Mouse (Mus musculus) kidney, postnatal 0 days (tissue): ENCODE measurements around the gene Slc6a20a. TPM values are rescaled to one million over a fixed set of nuclear protein-coding genes. Genes with fewer than 3 reads are reported as not detected.

ENCODE experiments used
- ATAC-seq: fragments of 200-750 bp; cut with Nextera tagmentation; replicated peaks from 2 replicates; pipeline ENCODE4 v1.8.0; 2017; ENCODE audit warnings: low read depth, moderate number of reproducible peaks, moderate TSS enrichment, moderate library complexity; ENCODE audit not compliant: low FRiP score
- DNase-seq: peaks from one replicate; pipeline ENCODE4 v3.0.0-alpha.2; 2016; ENCODE audit warnings: low spot score
- H3K27ac ChIP-seq: fragments of 300-500 bp; sonication (generic); 2 replicates; pipeline ENCODE4 v1.5.1; 2014; ENCODE audit warnings: mild to moderate bottlenecking
- H3K27me3 ChIP-seq: fragments of 300-500 bp; sonication (generic); 2 replicates; pipeline ENCODE4 v1.6.1; 2014; ENCODE audit warnings: low read length, mixed read lengths; ENCODE audit not compliant: insufficient read depth
- H3K36me3 ChIP-seq: fragments of 300-500 bp; sonication (generic); 2 replicates; pipeline ENCODE4 v1.6.1; 2014; ENCODE audit warnings: low read length, mixed read lengths; ENCODE audit not compliant: insufficient read depth
- H3K4me1 ChIP-seq: fragments of 300-500 bp; sonication (generic); replicated peaks from 2 replicates; pipeline ENCODE4 v1.6.1; 2014; ENCODE audit warnings: antibody characterized with exemption, low read length, mixed read lengths; ENCODE audit not compliant: insufficient read depth
- H3K4me2 ChIP-seq: fragments of 300-500 bp; sonication (generic); 2 replicates; pipeline ENCODE4 v1.6.1; 2014; ENCODE audit warnings: mild to moderate bottlenecking, low read length, moderate library complexity, mixed read lengths
- H3K4me3 ChIP-seq: fragments of 300-500 bp; sonication (generic); replicated peaks from 2 replicates; pipeline ENCODE4 v1.5.1; 2014; ENCODE audit warnings: low read depth, low read length
- H3K9ac ChIP-seq: fragments of 300-500 bp; sonication (generic); 2 replicates; pipeline ENCODE4 v1.6.1; 2014; ENCODE audit warnings: low read depth, low read length
- H3K9me3 ChIP-seq: fragments of 300-500 bp; sonication (generic); replicated peaks from 2 replicates; pipeline ENCODE4 v1.6.1; 2016; ENCODE audit warnings: low read length, inconsistent platforms, mixed read lengths
- CTCF ChIP-seq: IDR thresholded peaks from 2 replicates; pipeline ENCODE4 v1.5.1; 2016; ENCODE audit warnings: antibody characterized with exemption, low read depth, mild to moderate bottlenecking, moderate library complexity
- WGBS: fragments of 180-500 bp; shearing (Covaris S2); extraction: QIAGEN DNeasy Blood & Tissue Kit; methylation state at CpG from one replicate; pipeline ENCODE4 v1.1.7; 2014; 5-methylcytosine and 5-hydroxymethylcytosine counted together
- polyA plus RNA-seq: library from polyadenylated mRNA; unstranded; fragments of >200 nt; fragmentation: Nextera tagmentation; extraction: Ambion mirVana; gene quantifications from 2 replicates; pipeline ENCODE4 v1.2.1, GENCODE M21; 2015

Slc6a20a gene
- polyA plus RNA-seq, 1 experiment from 2014 or later: 2.2 TPM

- Histone ChIP-seq H3K4me1 (no peaks in the 10 kb centered on the region), H3K4me3 (no peak overlapping the region), H3K9ac (no peak overlapping the region), H3K27me3 (no peaks in the 10 kb centered on the region), H3K36me3 (no peaks in the 10 kb centered on the region), H3K4me2 (no peak overlapping the region), H3K27ac (no peak overlapping the region), H3K9me3 (no peaks in the 10 kb centered on the region)
- ATAC-seq: no peak
- 91% methylated on average over 2 of the region's 2 CpGs for WGBS
- no peak for TF ChIP-seq CTCF
- DNase-seq: no peak
These were observed 28.7 kb downstream of the Slc6a20a start for GRCm38 (mm10) chr9:123649785-123650511.

GRCm38 (mm10) chr9:123640106-123640505, 38.6 kb downstream of the Slc6a20a start:
- Histone ChIP-seq H3K4me3 (no peak overlapping the region), H3K4me1 (no peaks in the 10 kb centered on the region), H3K9ac (no peak overlapping the region), H3K9me3 (no peaks in the 10 kb centered on the region), H3K27me3 (no peaks in the 10 kb centered on the region), H3K27ac (no peak overlapping the region), H3K36me3 (no peaks in the 10 kb centered on the region), H3K4me2 (no peak overlapping the region)
- WGBS: 70% methylated on average over 1 of the region's 1 CpGs
- ATAC-seq (no peak), DNase-seq (no peak)
- no peak for TF ChIP-seq CTCF

- DNase-seq: peak; percentile 76
These were observed 40.0 kb downstream of the Slc6a20a start for GRCm38 (mm10) chr9:123638668-123639089.

GRCm38 (mm10) chr9:123638231-123638630, 40.5 kb downstream of the Slc6a20a start:
- peak; percentile 33 for ATAC-seq
- no peak overlapping the region for H3K27ac ChIP-seq
- no peaks in the 10 kb centered on the region for H3K4me1 ChIP-seq
- H3K36me3 ChIP-seq: no peaks in the 10 kb centered on the region
- H3K4me3 ChIP-seq: no peak overlapping the region
- no peak for DNase-seq
- H3K27me3 ChIP-seq: no peaks in the 10 kb centered on the region
- no peaks in the 10 kb centered on the region for H3K9me3 ChIP-seq
- no peak overlapping the region for H3K9ac ChIP-seq
- no peak overlapping the region for H3K4me2 ChIP-seq
- no peak for TF ChIP-seq CTCF

More at GRCm38 (mm10) chr9:123638668-123639089, 40.0 kb downstream of the Slc6a20a start:
- Histone ChIP-seq H3K36me3 (no peaks in the 10 kb centered on the region), H3K9ac (no peak overlapping the region), H3K27ac (no peak overlapping the region), H3K4me2 (no peak overlapping the region), H3K27me3 (no peaks in the 10 kb centered on the region), H3K9me3 (no peaks in the 10 kb centered on the region), H3K4me3 (no peak overlapping the region), H3K4me1 (no peaks in the 10 kb centered on the region)
- ATAC-seq: peak; percentile 87
- WGBS: 50% methylated on average over 1 of the region's 1 CpGs
- peak; percentile 89 for TF ChIP-seq CTCF

GRCm38 (mm10) chr9:123636771-123637170, 41.9 kb downstream of the Slc6a20a start:
- H3K9me3 ChIP-seq: no peaks in the 10 kb centered on the region
- H3K9ac ChIP-seq: no peak overlapping the region
- ATAC-seq (no peak), DNase-seq (no peak)
- H3K4me2 ChIP-seq: no peak overlapping the region
- no peak overlapping the region for H3K4me3 ChIP-seq
- H3K36me3 ChIP-seq: no peaks in the 10 kb centered on the region
- no peaks in the 10 kb centered on the region for H3K4me1 ChIP-seq
- H3K27me3 ChIP-seq: no peaks in the 10 kb centered on the region
- TF ChIP-seq CTCF: no peak
- 67% methylated on average over 5 of the region's 5 CpGs for WGBS
- no peak overlapping the region for H3K27ac ChIP-seq

- Histone ChIP-seq H3K27ac (no peak overlapping the region), H3K9ac (no peak overlapping the region), H3K4me3 (no peak overlapping the region), H3K9me3 (no peaks in the 10 kb centered on the region), H3K36me3 (no peaks in the 10 kb centered on the region), H3K4me2 (no peak overlapping the region), H3K4me1 (no peaks in the 10 kb centered on the region), H3K27me3 (no peaks in the 10 kb centered on the region)
- WGBS: 87% methylated on average over 3 of the region's 3 CpGs
- no peak for TF ChIP-seq CTCF
- DNase-seq (no peak), ATAC-seq (no peak)
These were observed 45.7 kb downstream of the Slc6a20a start for GRCm38 (mm10) chr9:123632993-123633392.

GRCm38 (mm10) chr9:123632281-123632680, 46.4 kb downstream of the Slc6a20a start, which contains the start of gene Slc6a20b:
TSS of gene Slc6a20b (minus strand) at chr9:123632565.
- no peaks in the 10 kb centered on the region for H3K27me3 ChIP-seq
- no peak within 1 kb of the TSS for H3K4me3 ChIP-seq
- no peaks in the 10 kb centered on the region for H3K36me3 ChIP-seq
- ATAC-seq (no peak), DNase-seq (no peak)
- no peaks in the 10 kb centered on the region for H3K9me3 ChIP-seq
- H3K27ac ChIP-seq: no peak within 1 kb of the TSS
- no peaks in the 10 kb centered on the region for H3K4me1 ChIP-seq
- H3K4me2 ChIP-seq: 0 out of 2 replicates have a peak within 1 kb of the TSS, but pooled peaks have one; percentile 16
- WGBS: 86% methylated on average over 6 of the region's 6 CpGs
- no peak for TF ChIP-seq CTCF
- H3K9ac ChIP-seq: no peak within 1 kb of the TSS
